Mouse (Mus musculus) brain, adult 2 months (tissue): ENCODE results near the gene Nfe2l2.
A peak's percentile ranks its signal among the peaks of the same experiment; 100 is the strongest.

ENCODE experiments used
- DNase-seq: peaks from one replicate; pipeline ENCODE4 v3.0.0; 2011; ENCODE audit warnings: low read depth, low spot score

The Nfe2l2 gene

GRCm38 (mm10) chr2:75704234-75705161 is at the start of gene Nfe2l2:
Gene Nfe2l2, minus strand, starts transcription at chr2:75704641.
- peak; percentile 90 for DNase-seq

DNA sequence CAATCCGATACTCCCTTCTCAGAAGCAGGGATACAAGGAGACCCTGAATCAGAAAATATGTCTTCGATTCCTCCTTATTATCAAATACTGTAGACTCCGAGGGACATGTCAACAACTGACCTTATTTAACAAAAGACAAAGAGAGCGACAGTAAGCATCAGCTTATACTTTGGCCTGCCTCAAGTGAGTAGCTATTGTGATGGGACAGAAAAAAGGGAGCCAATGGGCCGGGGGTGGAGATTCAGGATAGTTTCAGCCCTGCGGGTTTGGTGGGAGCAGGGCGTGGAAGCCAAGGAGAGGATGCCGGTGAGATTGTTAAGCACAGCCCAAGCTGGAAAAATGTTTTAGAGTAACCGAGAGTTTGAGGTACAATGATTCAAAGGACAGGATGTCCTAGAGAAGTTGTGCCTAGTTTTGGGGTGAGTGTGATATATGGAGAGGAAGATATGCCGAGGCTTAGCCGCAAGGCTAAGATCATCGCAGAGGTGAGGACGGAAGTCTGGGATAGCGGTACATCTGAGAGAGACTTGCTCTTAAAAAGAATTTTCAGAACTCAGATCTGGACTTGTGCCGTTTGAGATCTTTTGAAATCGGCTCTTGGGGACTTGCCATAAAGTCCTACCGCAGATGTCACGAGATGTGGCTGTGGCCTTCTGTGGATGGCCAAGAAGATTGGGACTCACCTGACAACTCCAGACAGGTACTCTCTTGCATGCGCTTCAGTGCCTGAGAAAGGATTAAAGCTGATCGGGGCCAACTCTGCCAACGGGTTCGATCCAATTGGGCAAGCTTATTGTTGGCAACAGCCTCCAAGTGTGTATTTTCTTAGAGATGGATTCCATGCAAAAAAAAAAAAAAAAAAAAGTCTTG is 48.1 kb upstream of the Nfe2l2 start:
- no peak for DNase-seq

DNA sequence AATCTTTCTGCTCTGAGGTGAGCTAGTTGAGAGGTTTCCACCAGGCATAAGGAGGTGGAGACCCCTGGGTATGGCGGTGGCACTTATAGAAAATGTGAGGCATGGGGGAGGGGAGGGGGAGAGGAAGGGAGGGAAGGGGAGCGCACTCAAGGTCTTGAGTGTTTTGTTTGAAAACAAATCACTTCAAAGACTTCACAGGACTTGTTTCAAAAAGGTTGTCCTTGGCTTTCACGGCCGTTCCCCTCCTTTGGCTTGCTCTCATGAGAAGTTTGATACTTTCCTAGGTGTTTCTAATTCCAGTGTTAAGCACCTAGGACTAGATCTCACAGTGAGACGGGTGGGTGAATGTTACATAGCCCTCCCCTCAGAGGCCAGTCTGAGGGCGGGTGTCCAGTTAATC is 47.5 kb upstream of the Nfe2l2 start:
- DNase-seq: no peak

DNA sequence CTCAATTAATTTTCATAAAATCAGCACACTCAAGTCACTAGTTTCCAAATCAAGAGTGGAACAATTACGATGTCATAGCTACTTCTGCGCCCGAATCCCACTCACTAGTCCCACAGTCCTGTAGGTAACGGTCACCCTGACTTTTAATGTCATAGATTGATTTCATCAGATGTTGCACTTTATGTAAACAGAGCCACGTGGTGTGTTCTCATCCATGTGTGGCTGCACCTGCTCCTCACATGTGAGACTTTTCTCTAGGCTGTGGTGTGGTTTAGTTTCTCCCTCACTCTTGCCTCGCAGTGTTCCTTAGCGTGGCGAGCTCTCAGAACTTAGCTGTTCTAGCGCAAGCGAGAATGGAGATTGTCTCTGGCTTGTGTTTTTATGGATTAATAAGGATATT is 46.4 kb upstream of the Nfe2l2 start:
- no peak for DNase-seq

DNA sequence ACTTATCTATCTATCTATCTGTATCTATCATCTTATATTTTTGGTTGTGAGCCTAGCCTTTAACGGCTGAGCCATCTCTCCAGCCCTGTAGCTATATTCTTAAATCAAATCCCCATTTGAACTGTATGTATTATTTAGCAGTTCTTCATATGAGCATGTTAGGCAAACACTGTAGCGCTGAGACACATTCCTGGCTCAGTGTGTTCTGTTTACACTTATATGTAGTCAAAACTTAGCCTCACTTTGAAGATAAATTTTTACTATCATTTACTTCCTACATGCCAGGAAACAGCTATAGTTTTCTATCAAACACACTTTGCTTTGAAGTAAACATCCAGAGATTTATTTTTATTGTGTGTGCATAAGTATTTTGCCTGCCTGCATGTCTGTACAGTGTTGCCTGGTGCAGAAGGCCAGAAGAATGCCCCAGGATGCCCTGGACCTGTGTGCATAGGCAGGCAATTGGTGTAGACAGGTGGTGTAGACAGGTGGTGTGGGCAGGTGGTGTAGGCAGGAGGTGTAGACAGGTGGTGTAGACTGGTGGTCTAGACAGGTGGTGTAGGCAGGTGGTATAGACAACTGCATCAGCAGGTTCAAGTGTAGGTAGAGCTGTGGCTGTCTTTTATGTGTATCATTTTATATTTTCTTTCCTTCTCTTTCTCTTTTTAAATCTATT is 45.7 kb upstream of the Nfe2l2 start:
- peak; percentile 59 for DNase-seq

DNA sequence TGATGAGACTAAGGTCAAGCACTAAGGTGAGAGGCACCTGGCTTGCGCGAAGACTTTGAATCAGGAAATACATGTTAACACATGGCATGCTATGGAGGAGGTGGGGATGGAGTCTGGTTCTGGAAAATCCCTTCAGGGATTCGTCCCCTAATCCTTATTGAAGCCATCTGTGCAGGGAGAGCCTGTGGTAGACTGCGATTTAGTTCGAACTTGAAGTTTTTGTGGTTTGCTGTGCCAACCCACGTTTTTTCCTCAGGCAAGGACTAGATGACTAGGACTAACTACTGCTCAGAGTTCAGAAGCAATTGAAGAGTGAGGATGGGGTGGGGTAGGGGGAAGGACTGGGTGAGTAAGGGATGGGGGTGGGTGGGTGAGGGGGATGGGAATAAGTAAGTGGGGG is 44.4 kb upstream of the Nfe2l2 start:
- no peak for DNase-seq

DNA sequence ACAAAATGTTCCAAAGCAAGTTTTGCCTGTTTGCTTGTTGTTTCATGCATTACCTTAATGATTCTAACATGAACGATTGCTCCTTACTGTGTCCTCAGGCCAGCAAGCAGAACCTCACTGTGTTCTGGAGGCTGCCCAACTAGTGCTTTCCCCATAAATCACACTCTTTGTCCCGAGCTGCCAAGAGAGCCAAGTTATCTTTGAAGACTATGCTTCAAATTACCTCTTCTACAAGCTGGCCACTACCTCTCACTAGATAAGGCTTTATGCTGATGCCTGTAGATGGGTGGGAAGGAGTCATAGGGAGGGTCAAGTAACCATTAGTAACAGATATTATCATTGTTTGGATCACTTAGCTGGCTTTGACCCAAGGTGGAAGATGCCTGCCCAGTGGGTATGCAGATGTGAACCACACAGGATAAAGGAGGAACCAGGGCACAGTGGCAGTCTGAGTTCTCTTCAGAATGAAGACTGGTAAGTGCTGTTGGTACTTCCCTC is 32.6 kb upstream of the Nfe2l2 start:
- no peak for DNase-seq

DNA sequence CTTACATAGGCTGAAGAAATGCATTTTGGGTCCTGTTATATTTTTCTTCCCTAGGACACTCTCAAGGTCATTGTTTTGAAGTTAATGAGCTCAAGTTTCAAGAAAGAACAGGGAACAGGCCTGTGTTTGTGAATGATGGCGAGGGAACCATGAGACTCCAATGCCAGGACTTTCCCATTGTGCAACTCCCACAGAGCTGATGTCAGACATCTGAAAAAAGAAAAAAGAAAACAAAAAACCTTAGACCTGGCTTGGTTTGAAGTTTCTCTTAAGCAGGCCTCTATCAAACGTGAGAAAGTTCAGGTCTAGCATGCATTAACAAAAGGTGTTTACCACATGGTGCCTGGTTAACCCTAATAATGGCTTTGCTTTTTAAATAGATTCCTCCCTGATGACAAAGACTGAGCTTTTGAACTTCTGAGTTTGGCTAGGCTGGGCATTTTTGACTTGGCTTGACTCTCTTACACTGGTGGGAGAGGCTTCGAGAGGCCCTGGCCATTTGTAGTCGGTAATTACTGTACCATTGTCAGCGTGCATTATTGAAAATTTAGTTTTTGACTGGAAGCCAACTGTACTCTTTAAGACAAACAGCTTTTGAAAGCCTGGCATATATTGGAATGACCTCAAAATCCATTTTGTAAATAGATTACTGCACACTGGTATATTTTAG is 29.9 kb upstream of the Nfe2l2 start:
- DNase-seq: no peak

DNA sequence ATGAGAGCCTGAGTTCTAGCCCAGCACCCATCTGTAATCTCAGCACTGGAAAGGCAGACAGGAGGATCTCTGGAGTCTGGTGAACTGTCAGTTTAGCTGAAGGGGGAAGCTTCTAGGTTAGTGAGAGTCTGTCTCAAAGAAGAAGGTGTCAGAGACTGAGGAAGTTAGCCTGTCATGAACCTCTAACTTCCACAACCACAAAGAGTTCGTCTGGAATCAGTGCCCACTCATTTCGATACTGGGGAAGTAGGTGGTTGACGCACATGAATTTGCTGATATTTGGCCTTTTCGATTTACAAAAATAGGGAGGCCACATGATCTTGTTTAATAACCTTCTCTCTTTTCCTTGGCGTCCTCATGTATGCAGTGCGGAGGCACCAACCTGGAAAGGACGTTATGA is 28.7 kb upstream of the Nfe2l2 start:
- peak; percentile 30 for DNase-seq

- DNase-seq: no peak
Observed at GRCm38 (mm10) chr2:75731929-75732328, 27.5 kb upstream of the Nfe2l2 start.

DNA sequence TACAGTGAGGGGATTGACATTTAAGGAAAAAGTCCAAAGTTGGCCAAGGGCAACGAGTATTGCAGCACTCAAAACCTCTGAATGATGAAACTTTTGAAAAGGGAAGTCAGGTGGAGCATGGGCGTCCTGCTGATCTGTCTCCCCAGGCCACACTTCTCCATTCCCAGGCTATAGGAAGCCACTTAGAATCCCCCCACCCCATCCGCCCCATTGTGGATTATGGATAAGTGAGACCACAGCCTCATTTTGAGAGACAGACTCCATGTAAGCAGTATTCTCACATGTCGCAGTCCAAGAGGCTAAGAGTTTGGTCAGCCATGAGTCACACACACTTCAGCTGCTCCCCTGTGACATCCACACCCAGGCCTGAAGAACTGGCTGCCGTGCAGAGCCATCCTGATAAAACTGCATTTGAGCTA is 26.8 kb upstream of the Nfe2l2 start:
- DNase-seq: peak; percentile 9

GRCm38 (mm10) chr2:75730052-75730451 is 25.6 kb upstream of the Nfe2l2 start:
- peak; percentile 70 for DNase-seq

- peak; percentile 23 for DNase-seq
Observed at GRCm38 (mm10) chr2:75724863-75725445, 20.5 kb upstream of the Nfe2l2 start.

DNA sequence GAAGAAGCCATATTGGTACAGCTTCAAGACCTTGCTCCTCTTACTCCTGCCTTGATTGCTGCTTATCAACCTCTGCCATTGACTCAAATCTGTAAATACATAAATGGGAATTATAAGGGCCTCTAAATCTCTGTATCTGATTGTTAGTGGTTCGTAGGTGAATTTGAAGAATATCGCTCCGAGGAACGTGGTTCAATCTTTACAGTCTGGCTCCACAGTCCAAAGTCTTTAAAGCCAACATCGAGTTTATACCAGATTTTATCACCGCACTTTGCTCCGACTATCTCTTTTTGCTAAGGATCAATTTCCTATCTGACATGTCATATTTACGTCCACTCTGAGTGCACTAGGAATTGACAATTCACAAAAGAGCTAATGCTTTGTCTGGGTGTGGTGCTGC is 19.0 kb upstream of the Nfe2l2 start:
- DNase-seq: no peak

- DNase-seq: no peak
Observed at GRCm38 (mm10) chr2:75722893-75723292, 18.5 kb upstream of the Nfe2l2 start.

- no peak for DNase-seq
Observed at GRCm38 (mm10) chr2:75720236-75721027, 16.0 kb upstream of the Nfe2l2 start.

- DNase-seq: no peak
Observed at GRCm38 (mm10) chr2:75719331-75719869, 15.0 kb upstream of the Nfe2l2 start.

DNA sequence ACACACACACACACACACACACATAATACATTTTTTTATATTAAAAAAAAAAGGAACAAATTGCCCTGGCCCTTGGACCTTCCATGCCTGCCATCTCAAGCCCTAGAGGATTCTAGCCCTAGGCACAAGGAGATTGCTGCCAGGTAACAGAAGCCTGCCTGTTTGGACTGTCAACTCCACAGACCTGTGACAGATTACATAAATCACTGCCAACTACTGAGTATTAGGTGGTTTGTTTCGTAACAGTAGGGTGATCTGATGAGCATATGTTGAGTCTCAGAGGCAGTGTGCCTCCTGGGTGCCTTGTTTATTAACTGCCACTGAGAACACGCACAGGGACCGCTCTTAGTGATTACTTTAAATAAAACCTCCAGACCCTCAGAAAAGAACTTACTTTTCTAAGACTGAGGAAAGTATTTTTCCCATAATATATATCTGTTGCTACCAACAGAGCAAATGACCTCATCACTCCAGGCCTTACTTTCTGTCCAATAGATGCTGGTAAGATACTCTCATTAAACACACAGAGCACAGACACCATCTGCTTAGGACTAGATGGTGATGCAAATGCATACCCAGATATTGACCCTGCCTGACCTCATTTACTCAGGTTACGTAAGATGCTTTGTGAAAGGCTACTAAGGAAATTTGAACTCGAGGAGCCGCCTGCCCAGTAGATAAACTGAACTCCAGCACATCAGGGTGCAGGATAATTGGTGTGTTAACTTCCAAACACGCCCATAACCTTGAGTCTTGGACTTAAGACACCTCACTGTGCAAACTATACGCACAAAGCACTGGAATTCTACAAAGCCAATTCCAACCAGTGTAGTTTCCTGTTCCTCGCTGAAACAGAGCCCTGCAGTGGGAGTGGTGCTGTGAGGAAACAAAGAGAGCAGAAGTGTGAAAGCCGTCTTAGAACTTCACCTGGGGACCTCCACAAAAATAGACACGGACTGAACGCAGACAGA is 11.9 kb upstream of the Nfe2l2 start:
- DNase-seq: peak; percentile 93

DNA sequence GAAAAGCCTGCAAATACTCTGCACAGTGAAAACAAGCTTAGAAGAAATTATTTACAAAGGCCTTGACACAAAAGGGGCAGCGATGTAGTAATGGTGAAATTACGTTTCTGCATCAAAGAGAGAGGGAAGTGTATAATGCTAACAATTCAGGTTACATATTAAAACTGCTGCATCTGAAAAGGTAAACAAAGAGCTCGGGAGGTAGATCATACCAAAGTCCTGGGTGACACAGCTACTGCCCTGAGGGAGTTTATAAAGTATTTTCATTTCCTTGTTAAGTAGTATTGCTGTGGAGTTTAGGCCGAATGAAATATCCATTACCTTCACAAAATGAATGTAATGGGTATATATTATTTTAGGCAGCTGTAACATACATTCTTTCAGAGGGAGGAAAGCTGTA is 10.3 kb upstream of the Nfe2l2 start:
- no peak for DNase-seq
